Mouse (Mus musculus): ENCODE results near the gene Lrrc1. TPM values are rescaled to one million over a fixed set of nuclear protein-coding genes. Genes with fewer than 3 reads are reported as not detected.

Gene Lrrc1
- polyA plus RNA-seq, 1 experiment from 2014 or later, result 19.7 TPM

GRCm38 (mm10) chr9:77429230-77430015 lies 115.2 kb downstream of the Lrrc1 start:
- Histone ChIP-seq H3K4me1 (ENCODE audit: control insufficient read depth, insufficient read depth, low read length) (peaks cover 25% of the 10 kb centered on the region; the same call in 1 of the 2 replicates), H3K4me2 (replicated peaks; ENCODE audit: low read depth, low read length) (no peak overlapping the region), H3K27ac (ENCODE audit: low read length) (no peak overlapping the region), H3K9me3 (ENCODE audit: control insufficient read depth, low read depth, low read length) (no peaks in the 10 kb centered on the region), H3K27me3 (ENCODE audit: control insufficient read depth, insufficient read depth, low read length) (no peaks in the 10 kb centered on the region), H3K9ac (replicated peaks; ENCODE audit: low read depth, low read length) (no peak overlapping the region), H3K4me3 (ENCODE audit: low read depth, low read length) (no peak overlapping the region), H3K36me3 (ENCODE audit: control insufficient read depth, insufficient read depth, low read length) (peaks cover 9% of the 10 kb centered on the region; the same call in 1 of the 2 replicates)
- ATAC-seq (ENCODE audit: insufficient number of reproducible peaks, insufficient read depth, low FRiP score, low read depth), result no peak
- 75% methylated on average over 11 of the region's 11 CpGs for WGBS

GRCm38 (mm10) chr9:77428748-77429140 lies 115.9 kb downstream of the Lrrc1 start:
- no peak overlapping the region for H3K27ac ChIP-seq (ENCODE audit: low read length)

GRCm38 (mm10) chr9:77428115-77428747 lies 116.4 kb downstream of the Lrrc1 start:
- Histone ChIP-seq H3K27ac (ENCODE audit: low read length) (peak overlapping the region; percentile 64), H3K4me2 (replicated peaks; ENCODE audit: low read depth, low read length) (peak overlapping the region; percentile 35), H3K4me3 (ENCODE audit: low read depth, low read length) (0 out of 2 replicates have a peak overlapping the region, but pooled peaks have one; percentile 8), H3K36me3 (ENCODE audit: control insufficient read depth, insufficient read depth, low read length) (peaks cover 9% of the 10 kb centered on the region; the same call in 1 of the 2 replicates), H3K4me1 (ENCODE audit: control insufficient read depth, insufficient read depth, low read length) (peaks cover 25% of the 10 kb centered on the region; the same call in 1 of the 2 replicates), H3K9me3 (ENCODE audit: control insufficient read depth, low read depth, low read length) (no peaks in the 10 kb centered on the region), H3K27me3 (ENCODE audit: control insufficient read depth, insufficient read depth, low read length) (no peaks in the 10 kb centered on the region), H3K9ac (replicated peaks; ENCODE audit: low read depth, low read length) (no peak overlapping the region)
- 32% methylated on average over 14 of the region's 14 CpGs for WGBS
- no peak for ATAC-seq (ENCODE audit: insufficient number of reproducible peaks, insufficient read depth, low FRiP score, low read depth)

More at GRCm38 (mm10) chr9:77428748-77429140, 115.9 kb downstream of the Lrrc1 start:
- Histone ChIP-seq H3K4me1 (ENCODE audit: control insufficient read depth, insufficient read depth, low read length) (peaks cover 25% of the 10 kb centered on the region; the same call in 1 of the 2 replicates), H3K9ac (replicated peaks; ENCODE audit: low read depth, low read length) (no peak overlapping the region), H3K4me3 (ENCODE audit: low read depth, low read length) (no peak overlapping the region), H3K36me3 (ENCODE audit: control insufficient read depth, insufficient read depth, low read length) (peaks cover 9% of the 10 kb centered on the region; the same call in 1 of the 2 replicates), H3K4me2 (replicated peaks; ENCODE audit: low read depth, low read length) (no peak overlapping the region), H3K9me3 (ENCODE audit: control insufficient read depth, low read depth, low read length) (no peaks in the 10 kb centered on the region), H3K27me3 (ENCODE audit: control insufficient read depth, insufficient read depth, low read length) (no peaks in the 10 kb centered on the region)
- no peak for ATAC-seq (ENCODE audit: insufficient number of reproducible peaks, insufficient read depth, low FRiP score, low read depth)
- 80% methylated on average over 8 of the region's 8 CpGs for WGBS

GRCm38 (mm10) chr9:77427292-77428114 lies 117.2 kb downstream of the Lrrc1 start:
- Histone ChIP-seq H3K27me3 (ENCODE audit: control insufficient read depth, insufficient read depth, low read length) (no peaks in the 10 kb centered on the region), H3K4me2 (replicated peaks; ENCODE audit: low read depth, low read length) (peak overlapping the region; percentile 35), H3K9me3 (ENCODE audit: control insufficient read depth, low read depth, low read length) (no peaks in the 10 kb centered on the region), H3K9ac (replicated peaks; ENCODE audit: low read depth, low read length) (no peak overlapping the region), H3K4me3 (ENCODE audit: low read depth, low read length) (peak overlapping the region; percentile 8; the same call in 1 of the 2 replicates), H3K27ac (ENCODE audit: low read length) (peak overlapping the region; percentile 64), H3K4me1 (ENCODE audit: control insufficient read depth, insufficient read depth, low read length) (peaks cover 25% of the 10 kb centered on the region; the same call in 1 of the 2 replicates), H3K36me3 (ENCODE audit: control insufficient read depth, insufficient read depth, low read length) (peaks cover 9% of the 10 kb centered on the region; the same call in 1 of the 2 replicates)
- WGBS, result 15% methylated on average over 23 of the region's 23 CpGs
- ATAC-seq (ENCODE audit: insufficient number of reproducible peaks, insufficient read depth, low FRiP score, low read depth), result peak; percentile 92

GRCm38 (mm10) chr9:77426110-77426509 lies 118.6 kb downstream of the Lrrc1 start:
- Histone ChIP-seq H3K9ac (replicated peaks; ENCODE audit: low read depth, low read length) (no peak overlapping the region), H3K4me3 (ENCODE audit: low read depth, low read length) (no peak overlapping the region), H3K9me3 (ENCODE audit: control insufficient read depth, low read depth, low read length) (no peaks in the 10 kb centered on the region), H3K36me3 (ENCODE audit: control insufficient read depth, insufficient read depth, low read length) (peaks cover 2% of the 10 kb centered on the region; the same call in 1 of the 2 replicates), H3K4me1 (ENCODE audit: control insufficient read depth, insufficient read depth, low read length) (peaks cover 25% of the 10 kb centered on the region; the same call in 1 of the 2 replicates), H3K27ac (ENCODE audit: low read length) (no peak overlapping the region; the same call in 1 of the 2 replicates), H3K4me2 (replicated peaks; ENCODE audit: low read depth, low read length) (no peak overlapping the region), H3K27me3 (ENCODE audit: control insufficient read depth, insufficient read depth, low read length) (no peaks in the 10 kb centered on the region)
- no peak for ATAC-seq (ENCODE audit: insufficient number of reproducible peaks, insufficient read depth, low FRiP score, low read depth)
- 53% methylated on average over 14 of the region's 14 CpGs for WGBS

- Histone ChIP-seq H3K4me3 (ENCODE audit: low read depth, low read length) (no peak overlapping the region), H3K27ac (ENCODE audit: low read length) (no peak overlapping the region), H3K4me2 (replicated peaks; ENCODE audit: low read depth, low read length) (no peak overlapping the region), H3K27me3 (ENCODE audit: control insufficient read depth, insufficient read depth, low read length) (no peaks in the 10 kb centered on the region), H3K9ac (replicated peaks; ENCODE audit: low read depth, low read length) (no peak overlapping the region), H3K4me1 (ENCODE audit: control insufficient read depth, insufficient read depth, low read length) (peaks cover 25% of the 10 kb centered on the region; the same call in 1 of the 2 replicates), H3K36me3 (ENCODE audit: control insufficient read depth, insufficient read depth, low read length) (no peaks in the 10 kb centered on the region), H3K9me3 (ENCODE audit: control insufficient read depth, low read depth, low read length) (no peaks in the 10 kb centered on the region)
- ATAC-seq (ENCODE audit: insufficient number of reproducible peaks, insufficient read depth, low FRiP score, low read depth), result no peak
- WGBS, result 91% methylated on average over 4 of the region's 4 CpGs
Observed at GRCm38 (mm10) chr9:77425553-77425952, 119.1 kb downstream of the Lrrc1 start.

GRCm38 (mm10) chr9:77420200-77420585 lies 124.5 kb downstream of the Lrrc1 start:
- Histone ChIP-seq H3K4me3 (ENCODE audit: low read depth, low read length) (no peak overlapping the region), H3K36me3 (ENCODE audit: control insufficient read depth, insufficient read depth, low read length) (no peaks in the 10 kb centered on the region), H3K27ac (ENCODE audit: low read length) (no peak overlapping the region), H3K9me3 (ENCODE audit: control insufficient read depth, low read depth, low read length) (no peaks in the 10 kb centered on the region), H3K27me3 (ENCODE audit: control insufficient read depth, insufficient read depth, low read length) (no peaks in the 10 kb centered on the region), H3K4me1 (ENCODE audit: control insufficient read depth, insufficient read depth, low read length) (no peaks in the 10 kb centered on the region), H3K9ac (replicated peaks; ENCODE audit: low read depth, low read length) (no peak overlapping the region), H3K4me2 (replicated peaks; ENCODE audit: low read depth, low read length) (no peak overlapping the region)
- no peak for ATAC-seq (ENCODE audit: insufficient number of reproducible peaks, insufficient read depth, low FRiP score, low read depth)
- WGBS, result 86% methylated on average over 4 of the region's 4 CpGs

Data from stomach, embryonic 14.5 days (tissue).